Comparison of ENCODE assay signal across 10 mouse cellular contexts in the genomic region with DNA sequence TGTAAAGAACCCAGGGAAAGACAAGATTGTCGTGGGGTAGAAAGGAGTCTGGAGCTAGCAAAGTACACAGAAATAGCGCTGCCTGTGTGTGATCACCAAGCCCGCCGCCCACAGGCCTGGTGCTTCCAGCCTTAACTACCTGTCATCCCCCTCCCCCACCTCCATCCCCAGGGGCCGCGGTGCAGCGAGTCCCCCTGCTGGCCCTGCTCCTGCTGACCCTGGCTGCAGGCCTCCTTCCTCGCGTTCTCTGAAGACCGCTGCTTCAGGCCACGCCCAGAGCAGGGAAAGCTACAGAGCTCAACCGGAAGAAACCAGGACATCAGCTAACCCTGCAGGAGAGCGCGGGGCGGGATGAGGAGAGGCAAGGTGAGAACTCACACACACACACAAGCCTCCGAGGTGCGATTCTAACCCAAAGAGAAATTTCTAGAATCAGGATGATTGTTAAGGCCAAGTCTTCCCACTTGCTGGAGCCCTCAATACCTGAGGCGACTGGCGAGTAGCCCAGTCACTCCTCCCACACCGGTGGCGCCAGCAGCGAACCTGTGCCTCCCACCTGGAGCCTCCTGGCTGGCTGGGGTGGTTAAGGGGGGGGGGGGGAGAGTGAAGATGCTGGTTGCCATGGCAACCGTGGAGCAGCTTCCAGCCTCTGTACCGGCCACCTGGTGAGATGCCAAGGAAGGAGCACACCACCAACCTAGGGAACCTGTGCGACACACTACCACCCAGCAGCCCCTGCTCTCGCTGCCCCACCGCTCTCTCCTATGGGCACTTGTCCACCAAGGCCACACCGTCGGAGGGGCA. TPM values are rescaled to one million over a fixed set of nuclear protein-coding genes. Genes with fewer than 3 reads are reported as not detected.
A peak's percentile ranks its signal among the peaks of the same experiment; 100 is the strongest.
DNase-seq lines count a peak whose midpoint lies in the region; ATAC-seq lines count a peak whose summit lies in the region.
"Had no signal": no experiment of that assay in that cellular context is flagged by ENCODE, and none has a peak within 500 bp of the region (broad histone marks: within the 10 kb centered on the region; RNA-seq: fewer than 3 reads in every experiment).

No protein-coding gene starts in this region.

- peak overlapping the region; percentile 53 for H3K4me2 ChIP-seq in intestine, embryonic 14.5 days (ENCODE audit: low read length)
- H3K4me2 ChIP-seq in neural tube, embryonic 11.5 days (ENCODE audit: low read depth) = peak overlapping the region; percentile 35

- peak overlapping the region; percentile 59 for H3K27ac ChIP-seq in forebrain, embryonic 10.5 days
- H3K27ac ChIP-seq in intestine, embryonic 14.5 days (ENCODE audit: low read depth) = no peak overlapping the region
- no peak overlapping the region for H3K27ac ChIP-seq in neural tube, embryonic 11.5 days (ENCODE audit: low read depth, low read length)

- peak; percentile 49 for DNase-seq in adrenal gland, postnatal 14 days
- DNase-seq in adrenal gland, adult 8-10 months = no peak
- DNase-seq in brain, adult 2 months (ENCODE audit: low read depth, low spot score) = peak; percentile 90
- peak; percentile 68 for DNase-seq in forebrain, embryonic 10.5 days (ENCODE audit: extremely low spot score, low spot score)
- DNase-seq in intestine, embryonic 14.5 days (ENCODE audit: low spot score) = peak; percentile 73
- DNase-seq in liver = peak; percentile 50
- peak; percentile 65 for DNase-seq in neural tube, embryonic 11.5 days (ENCODE audit: low spot score)
- no peak for DNase-seq in thymus, postnatal 36 days

- H3K4me3 ChIP-seq in forebrain, embryonic 10.5 days = peak overlapping the region; percentile 35
- H3K4me3 ChIP-seq in intestine, embryonic 14.5 days (ENCODE audit: low read depth, low read length) = peak overlapping the region; percentile 27
- H3K4me3 ChIP-seq in neural tube, embryonic 11.5 days (ENCODE audit: low read depth, low read length) = peak overlapping the region; percentile 10; the same call in 1 of the 2 replicates
- H3K4me3 ChIP-seq: erythroblast, embryonic 14.5 days had no signal

- peaks cover 36% of the 10 kb centered on the region for H3K4me1 ChIP-seq in forebrain, embryonic 10.5 days
- peaks cover 7% of the 10 kb centered on the region; the same call in 1 of the 2 replicates for H3K4me1 ChIP-seq in intestine, embryonic 14.5 days (replicated peaks; ENCODE audit: control insufficient read depth, insufficient read depth, low read length)
- peaks cover 7% of the 10 kb centered on the region; the same call in 1 of the 2 replicates for H3K4me1 ChIP-seq in neural tube, embryonic 11.5 days (ENCODE audit: control insufficient read depth, insufficient read depth, low read length)

- H3K9me3 ChIP-seq in forebrain, embryonic 10.5 days = peaks cover 7% of the 10 kb centered on the region
- H3K9me3 ChIP-seq in intestine, embryonic 14.5 days (ENCODE audit: control insufficient read depth, low read length) = 0 out of 2 replicates have a peak, but pooled peaks cover 3% of the 10 kb centered on the region
- no peaks in the 10 kb centered on the region for H3K9me3 ChIP-seq in neural tube, embryonic 11.5 days (ENCODE audit: control insufficient read depth, low read length)

- peaks cover 24% of the 10 kb centered on the region for H3K27me3 ChIP-seq in forebrain, embryonic 10.5 days (ENCODE audit: poor library complexity, severe bottlenecking)
- H3K27me3 ChIP-seq in intestine, embryonic 14.5 days (replicated peaks; ENCODE audit: control insufficient read depth, insufficient read depth, low read length) = no peaks in the 10 kb centered on the region
- no peaks in the 10 kb centered on the region for H3K27me3 ChIP-seq in neural tube, embryonic 11.5 days (ENCODE audit: control insufficient read depth, insufficient read depth, low read length)

- peak; percentile 68 for ATAC-seq in intestine, embryonic 14.5 days (replicated peaks; ENCODE audit: low FRiP score, low TSS enrichment, low read depth)
- ATAC-seq in neural tube, embryonic 11.5 days (ENCODE audit: insufficient read depth, low FRiP score, low TSS enrichment) = peak; percentile 48

- H3K9ac ChIP-seq in intestine, embryonic 14.5 days (ENCODE audit: low read length) = peak overlapping the region; percentile 32; the same call in 1 of the 2 replicates
- H3K9ac ChIP-seq in neural tube, embryonic 11.5 days (ENCODE audit: low read length) = peak overlapping the region; percentile 54

- no peaks in the 10 kb centered on the region for H3K36me3 ChIP-seq in forebrain, embryonic 10.5 days (replicated peaks)
- H3K36me3 ChIP-seq in intestine, embryonic 14.5 days (ENCODE audit: control insufficient read depth, insufficient read depth, low read length) = no peaks in the 10 kb centered on the region
- H3K36me3 ChIP-seq in neural tube, embryonic 11.5 days (ENCODE audit: control insufficient read depth, insufficient read depth, low read length) = no peaks in the 10 kb centered on the region

- WGBS in forebrain, embryonic 10.5 days = 9% methylated on average over 29 of the region's 29 CpGs
- 13% methylated on average over 29 of the region's 29 CpGs for WGBS in intestine, embryonic 14.5 days
- WGBS in neural tube, embryonic 11.5 days = 13% methylated on average over 28 of the region's 29 CpGs

RNA-seq across cellular contexts. Expression of a gene that starts 18.6 kb away (rescaled TPM):
- total RNA-seq in adrenal gland, postnatal 14 days (2021) = 0.08 TPM in 1 of 2 replicates, not detected in the other
- not detected for total RNA-seq in adrenal gland, adult 8-10 months (2022)
- polyA plus RNA-seq in forebrain, embryonic 10.5 days (2016; fragmentation: Nextera tagmentation; extraction: Ambion mirVana) = 0.17 TPM in 1 of 2 replicates, not detected in the other
- polyA plus RNA-seq in intestine, embryonic 14.5 days (2014; fragmentation: Nextera tagmentation; extraction: Ambion mirVana) = 0.12 and 0.16 TPM in 2 replicates
- 0.15 TPM in 1 of 2 replicates, not detected in the other for polyA plus RNA-seq in neural tube, embryonic 11.5 days (2014; fragmentation: Nextera tagmentation; extraction: Ambion mirVana)
- polyA plus RNA-seq: erythroblast, embryonic 14.5 days; small intestine, adult 2 months had no signal

RNA-seq across cellular contexts. Expression of a gene that starts 36.5 kb away (rescaled TPM):
- total RNA-seq in adrenal gland, postnatal 14 days (2021) = 1.1 and 1.3 TPM in 2 replicates
- 1 to 10 TPM in 2 of 4 experiments, under 1 TPM in 2; 0.66 to 2.1 (median 1.2) TPM for total RNA-seq in adrenal gland, adult 8-10 months (2022)
- polyA plus RNA-seq in forebrain, embryonic 10.5 days (2016; fragmentation: Nextera tagmentation; extraction: Ambion mirVana) = 1.0 and 1.4 TPM in 2 replicates
- polyA plus RNA-seq in intestine, embryonic 14.5 days (2014; fragmentation: Nextera tagmentation; extraction: Ambion mirVana) = 0.57 and 0.66 TPM in 2 replicates
- 1.2 and 1.4 TPM in 2 replicates for polyA plus RNA-seq in neural tube, embryonic 11.5 days (2014; fragmentation: Nextera tagmentation; extraction: Ambion mirVana)

RNA-seq across cellular contexts. Expression of a gene that starts 51.1 kb away (rescaled TPM):
- 54.2 and 55.0 TPM in 2 replicates for total RNA-seq in adrenal gland, postnatal 14 days (2021)
- total RNA-seq in adrenal gland, adult 8-10 months (2022) = 10 to 100 TPM; 29.1 to 39.8 (median 35.2) TPM
- polyA plus RNA-seq in forebrain, embryonic 10.5 days (2016; fragmentation: Nextera tagmentation; extraction: Ambion mirVana) = 88.1 and 91.8 TPM in 2 replicates
- 111 and 117 TPM in 2 replicates for polyA plus RNA-seq in intestine, embryonic 14.5 days (2014; fragmentation: Nextera tagmentation; extraction: Ambion mirVana)
- polyA plus RNA-seq in neural tube, embryonic 11.5 days (2014; fragmentation: Nextera tagmentation; extraction: Ambion mirVana) = 81.0 and 87.9 TPM in 2 replicates

RNA-seq across cellular contexts. Expression of a gene that starts 51.1 kb away (rescaled TPM):
- 48.6 and 51.0 TPM in 2 replicates for total RNA-seq in adrenal gland, postnatal 14 days (2021)
- total RNA-seq in adrenal gland, adult 8-10 months (2022) = 10 to 100 TPM; 54.1 to 65.4 (median 62.4) TPM
- 143 and 146 TPM in 2 replicates for polyA plus RNA-seq in forebrain, embryonic 10.5 days (2016; fragmentation: Nextera tagmentation; extraction: Ambion mirVana)
- 90.5 and 106 TPM in 2 replicates for polyA plus RNA-seq in intestine, embryonic 14.5 days (2014; fragmentation: Nextera tagmentation; extraction: Ambion mirVana)
- polyA plus RNA-seq in neural tube, embryonic 11.5 days (2014; fragmentation: Nextera tagmentation; extraction: Ambion mirVana) = 139 and 145 TPM in 2 replicates

Comparison
In these comparisons a context has a peak if more than half of its experiments do, and no peak if none do; other contexts are left out.
1. DNase-seq: peak in adrenal gland, postnatal 14 days (single experiment), brain, adult 2 months (single experiment), forebrain, embryonic 10.5 days (single experiment), intestine, embryonic 14.5 days (single experiment), liver (single experiment) and neural tube, embryonic 11.5 days (single experiment); none in adrenal gland, adult 8-10 months (single experiment) and thymus, postnatal 36 days (0 of 2).
2. Peak in every context shown above with its lines, with median percentiles within 50 percentile points of each other: H3K4me3 ChIP-seq.